Mouse (Mus musculus): ENCODE data around the gene Sema4c. TPM values are rescaled to one million over a fixed set of nuclear protein-coding genes. Genes with fewer than 3 reads are reported as not detected.

Sema4c gene
- polyA plus RNA-seq, 1 experiment from 2014 or later = 35.3 TPM

Small RNAs within 50 kb of the gene (microRNA-seq; reads per million reads assigned to microRNA genes)
- gene Gm47280 = not detected

Other genes with a start within 250 kb of the Sema4c start
- 51.5 and 52.8 TPM in 2 replicates for gene Kansl3, start 189.2 kb downstream of the Sema4c start, polyA plus RNA-seq (2016; fragmentation: Nextera tagmentation; extraction: Ambion mirVana)
- 1.6 TPM in 2 replicates for gene Fer1l5, start 186.1 kb downstream of the Sema4c start, polyA plus RNA-seq (2016; fragmentation: Nextera tagmentation; extraction: Ambion mirVana)
- gene Lman2l, start 113.1 kb downstream of the Sema4c start, polyA plus RNA-seq (2016; fragmentation: Nextera tagmentation; extraction: Ambion mirVana) = 63.9 and 65.1 TPM in 2 replicates
- gene Cnnm4, start 86.7 kb downstream of the Sema4c start, polyA plus RNA-seq (2016; fragmentation: Nextera tagmentation; extraction: Ambion mirVana) = 16.8 and 17.7 TPM in 2 replicates
- 4.4 and 5.9 TPM in 2 replicates for gene Cnnm3, start 46.5 kb downstream of the Sema4c start, polyA plus RNA-seq (2016; fragmentation: Nextera tagmentation; extraction: Ambion mirVana)
- 18.5 and 19.0 TPM in 2 replicates for gene Ankrd23, start 21.5 kb downstream of the Sema4c start, polyA plus RNA-seq (2016; fragmentation: Nextera tagmentation; extraction: Ambion mirVana)
- gene Gm42417, start 18.9 kb downstream of the Sema4c start, polyA plus RNA-seq (2016; fragmentation: Nextera tagmentation; extraction: Ambion mirVana) = 0.67 and 0.74 TPM in 2 replicates
- gene Ankrd39, start 10.9 kb downstream of the Sema4c start, polyA plus RNA-seq (2016; fragmentation: Nextera tagmentation; extraction: Ambion mirVana) = 24.1 and 26.8 TPM in 2 replicates
- gene Fam178b, start 124.8 kb upstream of the Sema4c start, polyA plus RNA-seq (2016; fragmentation: Nextera tagmentation; extraction: Ambion mirVana) = 0.26 and 0.82 TPM in 2 replicates
- 454 and 462 TPM in 2 replicates for gene Cox5b, start 133.1 kb upstream of the Sema4c start, polyA plus RNA-seq (2016; fragmentation: Nextera tagmentation; extraction: Ambion mirVana)
- 0.21 TPM in 1 of 2 replicates, not detected in the other for gene 4933424G06Rik, start 151.8 kb upstream of the Sema4c start, polyA plus RNA-seq (2016; fragmentation: Nextera tagmentation; extraction: Ambion mirVana)
- gene Actr1b, start 156.1 kb upstream of the Sema4c start, polyA plus RNA-seq (2016; fragmentation: Nextera tagmentation; extraction: Ambion mirVana) = 114 and 120 TPM in 2 replicates
- gene Zap70, start 203.4 kb upstream of the Sema4c start, polyA plus RNA-seq (2016; fragmentation: Nextera tagmentation; extraction: Ambion mirVana) = 0.40 and 0.90 TPM in 2 replicates

Data from limb, embryonic 12.5 days (tissue).